Mouse (Mus musculus) spleen, postnatal 36 days (tissue): ENCODE data around the gene Gm9008.
"Not testable (repeated sequence)": the region's sequence is repeated elsewhere in the genome, so short reads cannot be mapped to it uniquely, and the experiment has no call there.

ENCODE experiments used
- DNase-seq, 2 experiments: peaks; one replicate each; pipeline ENCODE4 v3.0.0; 2022; ENCODE audit warnings: low spot score in 2 of 2, mixed read lengths in 1 of 2

Gm9008 gene

DNA sequence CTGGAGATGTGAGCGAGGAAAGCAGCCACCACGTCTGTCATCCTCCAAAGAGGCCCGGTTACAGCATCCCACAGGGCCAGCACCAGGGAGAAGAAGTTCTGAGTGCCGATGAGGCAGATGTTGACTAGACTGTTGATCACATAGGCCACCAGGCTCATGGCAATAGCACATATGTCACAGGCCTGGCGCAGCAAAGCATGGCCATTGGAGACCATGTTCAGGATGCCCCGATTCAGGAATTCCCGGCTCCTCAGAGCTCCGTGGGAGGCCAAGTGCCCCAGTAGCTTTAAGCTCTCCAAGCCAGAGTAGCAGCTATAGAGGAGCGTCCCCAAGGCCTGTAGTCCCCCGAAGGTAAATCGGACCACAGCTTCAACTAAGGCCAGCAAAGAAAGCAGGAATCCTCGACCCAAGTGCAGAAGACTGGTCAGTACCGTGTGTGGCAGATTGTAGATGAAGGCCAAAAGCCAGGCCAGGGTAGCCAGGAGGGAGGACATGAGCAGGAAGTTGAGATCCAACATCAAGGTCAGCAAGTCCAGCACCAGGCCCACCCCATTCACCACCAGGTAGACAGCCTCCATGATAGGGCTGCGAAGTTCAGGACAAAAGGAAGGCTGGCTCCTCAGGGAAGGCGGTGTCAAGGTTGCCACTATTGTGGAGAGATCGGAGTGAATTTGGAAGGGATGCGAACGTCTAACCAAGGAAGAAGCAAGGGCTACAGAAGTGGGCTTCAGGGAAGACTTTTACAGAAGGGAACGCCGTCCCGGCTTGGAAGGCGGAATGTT is at the start of gene Gm9008:
Gm9008 (minus strand) TSS at position 731 of the 782 bp plus-strand sequence.
- DNase-seq: not testable (repeated sequence)

DNA sequence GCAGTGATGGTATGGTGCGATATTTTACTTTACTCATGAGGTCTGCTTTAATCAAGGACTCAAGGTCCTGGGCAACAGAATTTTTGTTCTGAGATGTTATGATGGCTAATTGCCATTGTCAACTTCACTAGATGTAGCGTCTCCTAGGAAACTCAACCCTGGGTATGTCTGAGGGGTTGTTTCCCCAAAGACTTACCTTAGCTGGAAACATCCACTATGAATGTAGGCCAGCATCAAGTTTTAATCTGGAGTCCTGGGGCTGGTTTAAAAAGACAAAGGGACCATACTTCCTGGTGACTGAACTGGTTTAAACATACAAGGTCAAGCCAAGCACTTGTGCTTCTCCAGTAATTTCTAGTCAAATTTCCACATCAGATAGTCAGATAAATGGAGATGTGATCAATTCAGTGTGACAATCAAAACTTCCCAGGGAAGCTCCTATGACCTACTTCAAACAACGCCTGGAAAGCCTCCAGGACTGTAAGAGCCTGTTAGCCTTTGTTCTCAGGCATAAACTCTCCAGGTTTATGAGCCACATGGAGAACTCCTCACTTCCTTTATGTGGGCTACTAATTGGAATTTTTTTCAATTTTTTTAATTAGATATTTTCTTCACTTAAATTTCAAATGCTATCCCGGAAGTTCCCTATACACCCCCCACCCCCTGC is 24.5 kb upstream of the Gm9008 start:
- no peak for DNase-seq

DNA sequence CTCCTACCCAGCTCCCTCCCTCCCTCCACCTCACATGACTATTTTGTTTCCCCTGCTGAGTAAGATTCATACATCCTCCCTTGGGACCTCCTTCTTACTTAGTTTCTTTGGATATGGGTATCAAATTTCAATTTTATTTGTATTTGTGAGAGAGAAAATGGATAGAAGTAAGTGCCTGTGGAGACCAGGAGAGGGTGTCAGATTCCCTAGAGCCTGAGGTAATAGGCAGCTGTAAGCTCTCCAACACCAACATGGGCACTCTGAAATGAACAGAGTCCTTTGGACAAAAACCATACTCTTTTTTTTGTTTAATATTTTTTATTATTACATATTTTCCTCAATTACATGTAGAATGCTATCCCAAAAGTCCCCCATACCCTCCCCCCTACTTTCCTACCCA is 12.6 kb upstream of the Gm9008 start:
- DNase-seq: no peak

DNA sequence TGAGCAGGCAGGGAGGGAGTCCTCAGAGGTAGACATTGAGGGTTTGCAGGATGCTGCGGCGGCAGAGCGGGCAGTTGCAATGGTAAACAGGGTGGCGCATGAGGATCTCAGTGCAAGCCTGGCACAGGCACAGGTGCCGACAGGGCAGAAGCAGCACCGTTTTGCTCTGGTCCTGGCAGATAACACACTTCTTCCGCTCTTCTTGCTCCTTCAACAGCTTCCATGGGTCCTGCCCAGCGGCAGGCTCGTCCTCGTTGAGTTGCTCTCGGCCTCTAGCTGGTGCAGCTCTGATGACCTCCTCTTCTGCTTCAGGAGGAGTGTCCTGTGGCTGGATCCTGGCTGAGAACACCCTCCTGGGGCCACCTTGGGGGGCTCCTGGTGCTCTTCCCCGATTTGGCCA is 1.2 kb downstream of the Gm9008 start:
- DNase-seq: not testable (repeated sequence)

DNA sequence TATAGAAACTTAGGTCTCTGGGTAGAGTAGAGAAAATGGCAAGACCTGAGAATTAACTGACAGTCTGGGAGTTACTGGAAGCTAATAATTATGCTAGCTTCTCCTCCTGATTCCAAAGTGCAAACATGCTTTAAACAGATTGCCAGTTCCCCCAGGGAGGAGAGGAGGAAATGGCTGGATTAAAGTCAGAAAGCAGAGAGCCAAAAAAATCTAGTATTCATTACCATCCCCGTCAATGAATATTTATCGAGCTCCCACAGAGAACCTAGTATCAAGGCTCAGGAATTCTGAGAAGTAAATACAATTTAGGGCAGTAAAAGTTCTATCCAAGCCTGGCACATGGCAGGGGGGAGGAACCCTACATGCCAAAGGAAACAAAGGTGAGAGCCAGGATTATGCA is 29.4 kb downstream of the Gm9008 start:
- DNase-seq: no peak
